Mouse (Mus musculus) cerebellum, postnatal 36 days (tissue): Measurements from ENCODE around the gene Ccdc158.
A peak's percentile ranks its signal among the peaks of the same experiment; 100 is the strongest.

Experiments
- DNase-seq, 2 experiments: peaks; one replicate each; pipeline ENCODE4 v3.0.0; 2021 to 2022; ENCODE audit warnings: mixed read lengths in 2 of 2

Ccdc158 gene

DNA sequence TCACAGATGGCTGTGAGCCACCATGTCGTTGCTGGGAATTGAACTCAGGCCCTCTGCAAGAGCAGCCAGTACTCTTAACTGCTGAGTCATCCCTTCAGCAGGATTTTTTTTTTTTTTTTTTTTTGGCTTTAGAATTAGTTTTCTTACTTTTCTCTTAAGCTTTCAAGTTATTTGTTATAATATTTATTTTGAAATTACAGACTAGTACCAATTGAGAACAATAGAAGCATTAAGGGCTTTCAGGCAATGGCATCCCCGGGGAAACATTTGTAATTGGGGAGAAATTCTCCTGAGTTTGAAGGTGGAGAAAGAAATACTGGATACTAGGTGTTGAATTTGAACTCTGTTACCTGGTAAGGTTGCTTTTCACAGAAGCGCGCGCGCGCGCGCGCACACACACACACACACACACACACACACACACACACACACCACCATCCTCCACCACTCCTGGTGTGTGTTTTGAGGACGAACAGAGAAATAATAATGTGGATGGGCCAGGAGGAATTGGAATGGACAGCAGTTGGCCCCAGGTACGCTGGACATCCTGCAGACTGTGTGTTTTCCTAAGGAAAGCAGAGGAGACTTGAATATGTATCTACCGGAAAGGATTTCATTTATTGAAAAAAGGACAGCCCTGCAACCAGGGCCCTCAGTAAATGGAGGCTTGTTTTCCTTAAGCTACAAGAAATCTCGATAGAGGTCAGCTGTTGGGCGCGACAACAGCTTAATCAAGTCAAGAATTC is 9.8 kb upstream of the Ccdc158 start:
- no peak for DNase-seq

DNA sequence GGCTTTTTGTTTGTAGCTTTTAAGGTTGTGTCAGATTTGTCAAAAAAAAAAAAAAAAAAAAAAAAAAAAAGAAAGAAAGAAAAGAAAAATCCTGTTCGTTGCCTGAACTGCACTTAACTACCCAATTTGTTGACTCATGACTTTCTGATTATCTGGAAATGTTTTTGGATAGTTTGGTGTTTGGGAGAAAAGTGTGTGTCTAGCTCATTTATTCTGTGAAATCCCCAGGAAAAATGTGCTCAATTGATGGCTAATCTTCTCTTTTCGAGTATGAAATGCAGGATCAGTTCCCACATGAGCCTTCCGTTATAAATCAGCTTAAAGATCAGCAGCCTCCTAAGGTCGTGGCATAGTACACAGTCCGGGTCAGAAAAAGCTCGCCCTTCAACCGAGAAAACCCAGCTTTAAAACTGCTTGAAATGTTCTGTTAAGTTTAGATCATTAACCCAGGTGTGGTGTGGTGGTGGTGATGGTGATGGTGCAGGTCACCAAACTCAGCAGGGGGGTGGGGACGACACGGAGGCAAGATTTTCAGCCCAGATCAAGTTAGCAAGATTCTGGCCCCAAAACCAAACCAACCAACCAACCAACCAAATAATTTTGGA is 8.9 kb upstream of the Ccdc158 start:
- DNase-seq = no peak

DNA sequence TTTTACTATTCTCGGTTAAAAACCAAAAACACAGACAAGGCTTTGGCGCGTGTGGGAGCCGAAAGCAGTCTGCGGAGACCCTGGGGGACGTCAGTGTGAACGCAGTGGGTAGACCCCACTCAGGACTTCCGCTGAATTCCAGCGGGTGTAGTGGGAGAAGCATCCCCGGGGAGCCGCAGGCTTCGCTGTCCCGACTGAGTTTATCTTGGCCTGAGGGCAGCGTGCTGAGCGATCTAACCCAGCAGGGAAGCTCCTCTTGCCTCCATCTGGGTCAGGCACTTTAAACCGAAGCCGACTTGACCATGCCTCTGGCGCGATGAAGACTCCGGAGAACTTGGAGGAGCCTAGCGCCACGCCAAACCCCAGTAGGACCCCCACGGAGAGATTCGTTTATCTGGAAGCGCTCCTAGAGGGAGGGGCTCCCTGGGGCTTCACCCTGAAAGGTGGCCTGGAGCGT is 8.3 kb upstream of the Ccdc158 start, which contains the start of gene Shroom3:
TSS of gene Shroom3 (plus strand) at position 85 of the 457 bp plus-strand sequence.
- DNase-seq = peak; percentile 11 to 12

DNA sequence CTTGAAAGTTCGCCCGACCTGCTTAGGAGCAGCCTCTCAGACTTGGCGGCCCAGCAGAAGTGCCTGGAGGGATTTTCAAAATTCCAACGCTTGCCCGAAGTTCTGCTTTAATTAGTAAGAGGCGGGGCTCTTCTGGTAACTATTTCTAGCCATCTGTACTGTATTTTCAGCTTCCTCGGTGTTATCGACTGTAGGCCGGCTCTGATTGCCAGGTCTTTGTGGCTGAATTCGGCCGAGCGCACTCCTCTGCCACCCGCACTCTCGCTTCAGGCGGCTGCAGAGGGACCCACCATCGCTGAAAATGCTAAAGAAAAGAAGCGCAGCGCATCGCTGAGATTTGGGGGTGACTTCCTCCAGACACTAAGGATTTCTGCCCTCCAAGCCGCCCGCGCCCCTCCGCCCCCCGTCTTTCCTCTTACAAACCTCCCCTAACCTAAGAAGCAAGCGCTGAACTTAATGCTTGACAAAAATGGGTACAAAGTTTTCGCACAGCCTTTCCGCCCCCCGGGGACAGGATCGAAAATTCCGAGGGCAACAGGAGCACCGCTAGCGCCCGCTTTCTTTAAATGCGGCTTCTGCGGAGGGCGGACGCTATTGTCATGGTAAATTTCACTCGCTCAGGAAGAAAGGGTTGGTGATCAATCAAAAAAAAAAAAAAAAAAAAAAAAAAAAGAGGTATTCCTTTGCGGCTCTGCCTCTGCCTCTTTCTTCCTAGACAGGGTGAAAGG is 7.7 kb upstream of the Ccdc158 start:
- DNase-seq = peak in 1 of 2 experiments; percentile 10

- no peak for DNase-seq
Measured at GRCm38 (mm10) chr5:92681861-92682260, 6.8 kb upstream of the Ccdc158 start.

DNA sequence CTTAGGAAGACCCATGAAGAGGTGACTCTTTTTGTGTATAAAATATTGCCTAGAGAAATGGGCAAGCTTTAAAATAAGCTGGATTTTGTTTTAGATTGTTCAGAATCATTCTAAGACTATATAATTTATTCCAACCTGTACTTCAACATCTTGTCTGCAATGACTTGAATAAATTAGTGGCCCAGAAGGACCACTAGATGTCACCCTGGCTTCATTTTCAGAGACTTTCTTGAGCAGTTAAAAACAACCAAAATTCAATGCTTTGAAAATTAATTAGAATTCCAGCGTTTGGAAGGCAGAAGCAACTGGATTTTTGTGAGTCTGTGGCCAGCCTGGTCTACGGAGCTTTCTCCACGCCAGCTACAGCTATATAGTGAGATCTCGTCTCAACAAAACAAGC is 4.4 kb upstream of the Ccdc158 start:
- peak in 1 of 2 experiments; percentile 41 for DNase-seq

GRCm38 (mm10) chr5:92675574-92675920 is 476 bp upstream of the Ccdc158 start:
- no peak for DNase-seq

GRCm38 (mm10) chr5:92666860-92667259 is 8.2 kb downstream of the Ccdc158 start:
- no peak for DNase-seq

- no peak for DNase-seq
Measured at GRCm38 (mm10) chr5:92664321-92664720, 10.8 kb downstream of the Ccdc158 start.

- DNase-seq = peak; percentile 62 to 66
Measured at GRCm38 (mm10) chr5:92656256-92656655, 18.8 kb downstream of the Ccdc158 start.

GRCm38 (mm10) chr5:92640861-92641260 is 34.2 kb downstream of the Ccdc158 start:
- no peak for DNase-seq

DNA sequence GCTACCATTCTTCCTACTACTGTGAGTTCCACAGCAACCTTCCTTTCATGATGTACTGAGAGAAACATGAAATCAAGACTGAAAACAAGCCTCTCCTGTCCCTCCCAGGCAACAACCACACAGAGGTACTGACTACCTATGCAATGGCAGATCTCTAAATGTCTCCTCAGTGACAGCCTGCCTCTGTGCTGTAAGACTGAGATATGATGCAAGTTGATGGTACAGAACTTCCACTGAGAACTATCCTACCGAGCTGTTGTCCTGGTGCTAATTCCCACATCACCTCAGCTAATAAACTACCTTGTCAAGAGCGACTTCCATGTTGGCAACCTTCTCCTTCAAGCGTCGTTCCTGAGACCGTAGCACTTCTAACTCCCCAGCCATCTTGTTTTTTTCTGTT is 39.2 kb downstream of the Ccdc158 start:
- DNase-seq = no peak

DNA sequence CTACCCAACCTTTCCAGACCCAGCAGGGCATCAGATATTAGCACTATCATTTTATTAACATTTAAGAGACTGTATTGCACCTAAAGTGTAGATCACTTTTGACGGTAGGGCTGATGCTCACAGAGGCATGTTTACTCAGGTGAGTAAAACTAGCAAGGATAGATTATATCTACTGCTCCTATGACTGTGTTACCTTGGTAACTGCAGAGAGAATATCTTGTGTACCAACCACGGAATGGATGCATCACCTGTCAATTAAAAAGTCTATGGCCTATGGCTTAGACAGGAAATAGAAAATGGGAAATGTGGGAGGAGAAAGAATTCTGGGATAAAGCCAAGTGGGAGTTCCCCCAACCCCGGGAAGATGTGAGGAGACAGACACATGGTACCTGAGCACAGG is 40.2 kb downstream of the Ccdc158 start:
- no peak for DNase-seq

DNA sequence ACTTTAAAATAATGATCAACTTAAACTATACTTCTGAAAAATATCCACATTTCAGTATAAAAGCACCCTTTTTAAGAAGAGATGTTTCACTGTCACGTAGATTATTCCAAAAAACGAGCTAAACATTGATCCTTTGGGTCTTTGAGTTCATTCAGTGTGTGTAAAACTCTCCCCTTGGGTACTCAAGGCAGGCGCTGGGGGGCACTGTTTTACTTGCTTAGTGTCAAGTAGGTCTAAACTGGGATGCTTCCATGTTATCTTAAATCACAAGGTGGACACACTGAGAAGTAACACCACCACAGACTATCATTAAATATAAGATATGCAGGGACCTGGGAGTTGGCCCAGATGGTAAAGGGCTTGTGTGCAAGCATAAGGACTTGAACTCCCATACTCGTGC is 41.5 kb downstream of the Ccdc158 start:
- DNase-seq = no peak

DNA sequence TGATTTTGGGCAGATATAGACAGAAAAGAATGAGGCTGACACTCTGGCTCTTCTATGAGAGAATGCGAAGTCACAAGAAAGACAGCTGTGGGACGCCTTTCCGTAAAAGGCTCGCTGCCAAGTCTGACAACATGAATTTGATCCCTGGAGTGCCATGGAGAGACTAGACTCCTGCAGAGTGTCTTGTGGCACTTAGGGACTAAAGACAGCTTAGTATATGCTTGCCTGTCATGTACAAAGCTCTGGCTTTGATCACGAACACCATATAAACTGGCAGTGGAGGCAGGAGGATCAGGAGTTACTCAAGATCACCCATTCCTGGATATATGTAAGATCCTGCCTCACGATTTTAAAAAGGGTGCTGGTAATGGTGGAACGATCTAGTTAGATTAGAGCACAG is 47.2 kb downstream of the Ccdc158 start:
- no peak for DNase-seq

DNA sequence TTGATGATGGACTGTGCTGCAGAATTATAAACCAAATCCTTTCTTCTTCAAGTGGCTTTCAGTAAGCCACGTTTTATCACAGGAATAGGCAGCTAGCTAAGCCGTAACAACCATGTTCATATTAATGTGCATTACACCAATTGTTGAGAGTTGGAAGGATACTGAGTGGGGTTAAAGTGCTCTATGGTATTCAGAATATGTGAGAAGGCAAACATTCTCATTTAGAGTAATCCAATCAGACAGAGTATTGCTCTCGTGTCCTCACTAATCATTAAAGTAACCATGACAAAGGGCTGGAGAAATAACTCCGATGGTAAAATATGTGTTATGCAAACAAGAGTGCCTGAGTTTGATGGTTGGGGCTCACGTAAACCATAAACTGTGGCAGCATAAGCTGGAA is 53.2 kb downstream of the Ccdc158 start:
- DNase-seq = no peak

DNA sequence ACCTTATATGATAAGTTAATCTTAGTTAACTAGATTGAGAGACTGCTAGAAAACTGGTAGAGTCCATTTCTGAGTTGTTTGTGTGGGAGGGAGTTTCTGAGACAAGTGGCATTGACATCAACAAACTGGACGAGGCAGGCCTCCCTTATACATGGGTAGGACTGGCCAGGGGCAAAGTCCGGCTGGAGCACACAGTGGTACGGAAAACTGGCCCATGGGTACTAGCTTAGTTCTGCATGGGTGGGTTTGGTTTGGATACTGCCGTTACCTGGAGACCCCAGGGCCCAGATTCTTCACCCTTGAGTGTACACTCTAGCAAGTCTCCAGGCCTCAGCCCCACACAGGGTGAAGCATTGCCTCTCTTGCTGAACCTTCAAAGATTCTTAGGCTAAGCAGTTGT is 62.3 kb downstream of the Ccdc158 start:
- DNase-seq = no peak

- no peak for DNase-seq
Measured at GRCm38 (mm10) chr5:92607492-92608229, 67.4 kb downstream of the Ccdc158 start.

GRCm38 (mm10) chr5:92604452-92605247 is 70.4 kb downstream of the Ccdc158 start:
- no peak for DNase-seq

DNA sequence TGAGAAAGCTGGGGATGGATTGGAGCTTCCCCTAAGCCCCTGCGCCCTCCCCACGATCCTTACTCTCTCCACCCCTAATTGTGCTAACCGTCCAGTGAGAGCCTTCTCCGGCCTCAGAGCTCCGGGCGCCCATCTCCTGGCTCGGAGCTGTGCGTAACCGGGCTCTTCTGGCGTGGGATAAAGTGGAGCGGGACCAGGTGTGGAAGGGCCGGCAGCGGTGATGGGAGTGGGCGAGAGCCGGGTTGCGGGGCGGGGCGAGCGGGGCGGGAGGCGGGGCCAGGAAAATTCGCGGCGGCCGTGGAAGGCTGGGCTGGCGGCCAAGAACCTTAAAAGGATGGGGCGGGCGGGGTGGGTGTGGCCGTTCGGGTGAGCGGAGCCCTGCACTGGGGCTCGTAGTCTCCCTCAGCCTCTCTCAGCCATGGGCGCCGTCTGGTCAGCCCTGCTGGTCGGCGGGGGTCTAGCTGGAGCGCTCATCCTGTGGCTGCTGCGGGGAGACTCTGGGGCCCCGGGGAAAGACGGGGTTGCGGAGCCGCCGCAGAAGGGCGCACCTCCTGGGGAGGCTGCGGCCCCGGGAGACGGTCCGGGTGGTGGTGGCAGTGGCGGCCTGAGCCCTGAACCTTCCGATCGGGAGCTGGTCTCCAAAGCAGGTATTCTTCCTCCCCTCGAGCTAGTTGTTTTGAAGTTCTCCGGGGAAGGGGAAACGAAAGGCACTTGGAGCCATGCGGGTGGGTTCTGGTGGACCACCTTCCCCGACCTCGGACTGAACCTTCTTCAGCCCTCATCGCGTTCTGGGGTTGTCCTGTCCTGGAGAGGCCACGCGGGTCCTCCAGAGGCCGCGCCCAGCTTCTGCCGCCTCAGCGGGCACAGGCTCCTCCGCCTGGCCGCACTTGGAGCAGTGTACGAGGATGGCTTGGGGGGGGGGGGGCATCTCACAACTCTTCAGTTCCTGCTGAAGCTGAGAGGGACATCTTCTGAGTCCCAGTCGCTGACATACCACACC is 72.1 kb downstream of the Ccdc158 start, which contains the start of gene Stbd1:
TSS of gene Stbd1 (plus strand) at position 351 of the 1,000 bp plus-strand sequence.
- peak; percentile 9 to 22 for DNase-seq

DNA sequence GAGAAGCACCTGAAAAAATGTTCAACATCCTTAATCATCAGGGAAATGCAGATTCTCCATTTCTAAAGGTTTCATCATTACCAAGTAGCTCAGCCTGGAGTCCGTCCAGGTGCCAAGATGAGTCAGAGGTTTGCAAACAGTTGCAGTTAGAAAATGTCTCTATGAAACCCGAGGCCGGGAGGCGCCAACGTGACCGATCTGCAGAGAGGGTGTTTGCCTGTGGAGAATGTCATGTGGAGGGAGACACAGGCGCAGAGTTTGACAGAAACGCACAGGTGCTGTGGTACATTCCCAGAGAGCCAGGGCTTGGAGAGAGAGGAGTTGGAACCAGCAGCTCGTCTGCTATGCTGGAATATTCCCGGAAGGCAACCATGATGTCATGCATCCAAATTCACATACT is 76.0 kb downstream of the Ccdc158 start:
- no peak for DNase-seq
